Mouse (Mus musculus) gastrocnemius, adult 18-20 months (tissue): ENCODE results near the gene Klk13. TPM values are rescaled to one million over a fixed set of nuclear protein-coding genes. Genes with fewer than 3 reads are reported as not detected.
"Not testable (repeated sequence)": the region's sequence is repeated elsewhere in the genome, so short reads cannot be mapped to it uniquely, and the experiment has no call there.

ENCODE experiments used
- DNase-seq: peaks from one replicate; pipeline ENCODE4 v3.0.0; 2021; ENCODE audit warnings: low spot score
- long read RNA-seq, 2 experiments: library from polyadenylated mRNA; stranded (forward); transcript quantifications; one replicate each; pipeline ENCODE4 v2.0.0; 2021
- total RNA-seq, 2 experiments: library from RNA; stranded (reverse); gene quantifications; 2 replicates each; pipeline ENCODE4 v1.2.3; 2021

The Klk13 gene
- total RNA-seq, result under 1 TPM in 1 of 2 experiments, not detected in 1; 0.33 TPM
- long read RNA-seq, experiment 1, result 0 reads
- long read RNA-seq, experiment 2, result 0 reads

DNA sequence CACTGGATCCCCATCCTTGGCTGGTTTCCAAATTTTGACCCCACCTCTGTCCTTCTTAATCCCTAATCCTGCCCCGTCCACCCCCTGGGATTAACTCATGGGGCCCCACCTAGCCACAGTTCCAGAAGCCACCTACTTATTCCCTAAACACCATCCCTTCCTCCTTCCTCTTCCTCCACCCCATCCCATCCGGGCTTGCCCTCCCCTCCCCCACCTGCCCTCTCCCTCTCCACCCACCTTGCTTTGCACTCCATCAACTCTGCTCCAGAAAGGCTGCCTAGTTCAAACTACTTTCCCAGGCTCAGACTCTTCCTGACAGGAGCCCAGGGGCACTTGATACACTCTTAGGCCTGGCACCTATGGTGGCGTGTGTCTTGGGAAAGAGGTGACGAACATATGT, at the start of gene Klk13:
Gene Klk13, plus strand, starts transcription at position 301 of the 400 bp plus-strand sequence.
- no peak for DNase-seq

- no peak for DNase-seq
These were observed 49.6 kb upstream of the Klk13 start for GRCm38 (mm10) chr7:43662804-43663203.

- not testable (repeated sequence) for DNase-seq
These were observed 45.1 kb upstream of the Klk13 start for GRCm38 (mm10) chr7:43667221-43667620.

DNA sequence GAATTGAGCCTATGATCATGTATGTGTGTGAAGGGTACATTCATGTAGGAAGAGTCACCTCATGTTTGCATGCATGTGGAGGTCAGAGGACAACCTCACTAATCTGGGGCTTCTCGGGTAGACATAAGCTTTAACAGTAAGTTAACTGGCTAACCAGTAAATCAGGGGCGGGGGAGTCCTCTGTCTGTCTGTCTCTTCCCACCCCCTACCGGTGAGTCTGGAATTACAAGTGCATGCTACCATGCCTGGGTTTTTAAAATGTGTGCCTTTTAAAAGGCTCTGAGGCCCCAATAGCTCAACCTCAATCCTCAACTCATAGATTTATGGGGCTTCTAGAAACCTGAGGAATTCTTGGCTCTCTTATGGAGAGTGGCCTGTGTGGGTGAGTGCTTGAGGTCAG, 43.8 kb upstream of the Klk13 start:
- no peak for DNase-seq

GRCm38 (mm10) chr7:43671064-43671808, 41.1 kb upstream of the Klk13 start:
- no peak for DNase-seq

DNA sequence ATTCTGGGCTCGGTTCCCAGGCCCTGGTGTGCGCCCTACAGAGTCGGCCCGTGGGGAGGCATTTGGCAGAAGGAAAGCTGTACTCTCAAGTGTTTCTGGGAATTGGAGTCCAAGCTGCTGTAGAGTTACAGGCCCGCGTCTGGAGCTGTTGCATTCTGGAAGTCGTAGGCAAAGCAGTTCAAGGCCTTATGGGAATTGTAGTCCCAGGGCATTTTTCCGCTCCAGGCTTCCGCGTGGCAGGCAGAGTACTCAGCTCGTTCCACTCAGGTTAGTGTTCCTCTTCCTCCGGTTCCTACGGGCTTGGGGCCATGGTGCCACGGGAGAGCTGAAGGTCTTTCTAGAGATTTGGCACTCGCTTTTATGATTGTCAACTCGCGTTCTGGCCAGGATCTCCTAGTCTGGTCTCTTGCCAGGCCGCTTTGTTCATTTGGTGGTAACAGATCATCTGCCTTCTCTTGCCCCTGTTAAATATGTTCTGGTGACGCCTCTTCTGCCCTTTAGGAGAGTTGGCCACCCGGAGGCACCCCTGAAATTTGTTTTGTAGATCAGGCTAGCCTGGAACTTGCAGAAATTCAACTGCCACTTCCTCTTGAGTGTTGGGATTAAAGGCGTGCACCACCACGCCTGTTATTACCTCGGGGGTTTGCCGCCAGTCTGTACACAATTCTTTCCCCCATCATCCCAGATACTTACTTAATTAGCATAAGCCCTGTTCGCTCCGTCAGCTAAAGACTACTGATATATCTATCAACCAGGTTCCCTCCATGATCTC, 40.4 kb upstream of the Klk13 start, which contains the start of gene Ctu1:
Gene Ctu1, plus strand, starts transcription at position 208 of the 772 bp plus-strand sequence.
- peak; percentile 96 for DNase-seq

GRCm38 (mm10) chr7:43672581-43673260, 39.6 kb upstream of the Klk13 start:
- DNase-seq, result no peak

GRCm38 (mm10) chr7:43675091-43675490, 37.3 kb upstream of the Klk13 start:
- DNase-seq, result no peak

- peak; percentile 25 for DNase-seq
These were observed 33.9 kb upstream of the Klk13 start for GRCm38 (mm10) chr7:43678517-43678916.

- DNase-seq, result peak; percentile 34
These were observed 31.4 kb upstream of the Klk13 start for GRCm38 (mm10) chr7:43680960-43681359.

DNA sequence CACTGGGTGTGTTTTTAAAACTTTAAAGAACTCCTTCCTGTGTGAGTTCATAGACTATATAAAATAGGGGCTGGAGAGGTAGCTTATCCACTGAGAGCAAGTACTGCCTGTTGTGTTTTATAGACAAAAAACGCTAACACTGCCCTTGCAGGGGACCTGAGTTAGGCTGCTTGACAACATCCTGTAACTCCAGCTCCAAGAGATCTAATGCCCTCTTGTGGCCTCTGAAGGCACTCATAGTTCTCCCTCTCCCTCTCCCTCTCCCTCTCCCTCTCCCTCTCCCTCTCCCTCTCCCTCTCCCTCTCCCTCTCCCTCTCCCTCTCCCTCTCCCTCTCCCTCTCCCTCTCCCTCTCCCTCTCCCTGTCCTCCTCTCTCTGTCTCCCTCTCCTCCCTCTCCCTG, 29.9 kb upstream of the Klk13 start:
- DNase-seq, result not testable (repeated sequence)

- no peak for DNase-seq
These were observed 27.3 kb upstream of the Klk13 start for GRCm38 (mm10) chr7:43685088-43685487.

DNA sequence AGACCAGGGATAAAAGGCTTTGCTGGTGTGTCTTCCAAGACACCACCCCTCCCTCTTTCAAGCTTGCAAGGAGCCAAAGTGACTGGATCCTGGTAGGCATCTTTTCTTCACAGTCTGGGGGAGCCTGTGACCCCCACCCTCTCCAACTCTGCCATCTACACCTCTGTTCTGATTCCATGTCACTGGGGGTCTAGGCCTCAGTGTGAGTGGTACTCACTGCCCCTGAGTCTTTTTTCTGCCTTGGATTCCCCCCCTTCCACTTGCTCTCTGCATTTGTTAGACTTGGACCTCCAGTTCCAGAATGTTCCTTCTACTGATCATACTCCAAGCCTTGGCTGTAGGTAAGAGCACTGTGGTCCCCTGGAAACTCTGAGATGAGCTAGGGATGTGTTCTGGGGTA, 22.2 kb upstream of the Klk13 start, which contains the start of gene Klk14:
Gene Klk14, plus strand, starts transcription at position 301 of the 400 bp plus-strand sequence.
- no peak for DNase-seq

DNA sequence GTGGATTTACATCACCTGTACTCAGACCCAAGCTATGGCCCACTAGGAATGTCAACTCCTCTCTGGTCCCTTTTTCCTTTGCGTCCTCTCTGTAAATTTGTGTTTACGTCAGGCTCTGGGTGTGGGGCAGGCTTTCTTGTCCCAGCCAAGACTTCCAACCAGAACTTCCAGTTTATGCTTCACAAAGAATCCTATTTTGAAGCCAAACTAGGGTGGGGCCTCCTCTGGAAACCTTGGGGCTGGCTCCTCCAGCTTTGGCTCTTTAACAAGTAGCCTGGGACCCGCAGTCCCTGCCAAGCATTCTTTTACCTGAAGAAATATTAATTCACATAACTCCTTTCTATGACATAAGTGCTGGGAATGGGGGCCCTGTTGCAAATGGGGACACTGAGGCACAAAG, 2.3 kb upstream of the Klk13 start:
- no peak for DNase-seq

GRCm38 (mm10) chr7:43712917-43713316, 550 bp downstream of the Klk13 start:
- DNase-seq, result no peak

DNA sequence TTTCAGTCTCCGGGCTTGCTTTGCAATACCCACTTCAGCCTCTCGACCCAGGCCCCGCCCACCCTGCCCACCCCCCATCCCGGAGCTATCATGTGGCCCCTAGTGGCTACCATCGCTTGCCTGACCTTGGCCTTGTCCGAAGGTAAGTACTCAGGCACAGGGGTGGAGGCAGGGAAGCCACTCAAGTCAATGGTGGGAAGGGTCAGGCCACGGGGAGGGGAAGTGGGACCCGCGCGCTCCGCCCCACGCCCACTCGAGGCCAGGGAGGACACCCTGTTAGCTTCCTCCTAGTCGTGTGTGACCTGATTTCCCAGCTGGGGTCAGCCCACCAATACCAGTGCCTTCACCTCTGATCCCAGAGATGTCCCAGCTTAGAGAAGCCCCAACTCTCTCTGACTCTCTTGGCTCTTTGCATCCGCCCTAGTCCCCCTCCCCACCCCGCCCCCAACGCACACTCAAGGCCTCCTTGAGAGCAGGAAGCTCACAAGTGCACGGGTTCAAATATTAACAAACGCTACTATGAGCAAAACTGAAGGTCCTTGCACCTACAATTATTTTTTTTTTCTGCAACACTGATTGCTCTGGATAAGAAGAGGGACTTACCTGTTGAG, 1.5 kb downstream of the Klk13 start:
- DNase-seq, result no peak

GRCm38 (mm10) chr7:43747788-43748187, 35.4 kb downstream of the Klk13 start:
- DNase-seq, result peak; percentile 10

- no peak for DNase-seq
These were observed 40.4 kb downstream of the Klk13 start for GRCm38 (mm10) chr7:43752806-43753205.

DNA sequence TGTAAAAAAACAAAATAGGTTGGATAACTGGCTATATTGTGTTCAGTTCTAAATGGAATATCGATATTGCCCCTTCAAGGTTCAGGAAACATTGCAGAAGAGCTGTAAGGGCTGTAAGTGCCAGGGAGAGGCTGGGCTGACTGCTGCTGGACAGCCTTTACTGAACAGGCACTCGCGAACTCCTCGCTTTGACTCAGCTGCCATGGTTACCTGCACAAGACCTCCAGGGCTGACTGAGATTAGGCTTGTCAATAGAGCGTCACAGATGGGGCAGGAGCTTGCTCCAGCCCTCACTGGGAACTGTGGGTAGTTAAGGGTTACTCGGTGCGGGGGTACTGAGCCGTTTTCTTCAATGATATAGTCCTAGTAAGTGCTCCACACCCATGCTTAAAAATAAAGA, 54.1 kb downstream of the Klk13 start:
- no peak for DNase-seq

DNA sequence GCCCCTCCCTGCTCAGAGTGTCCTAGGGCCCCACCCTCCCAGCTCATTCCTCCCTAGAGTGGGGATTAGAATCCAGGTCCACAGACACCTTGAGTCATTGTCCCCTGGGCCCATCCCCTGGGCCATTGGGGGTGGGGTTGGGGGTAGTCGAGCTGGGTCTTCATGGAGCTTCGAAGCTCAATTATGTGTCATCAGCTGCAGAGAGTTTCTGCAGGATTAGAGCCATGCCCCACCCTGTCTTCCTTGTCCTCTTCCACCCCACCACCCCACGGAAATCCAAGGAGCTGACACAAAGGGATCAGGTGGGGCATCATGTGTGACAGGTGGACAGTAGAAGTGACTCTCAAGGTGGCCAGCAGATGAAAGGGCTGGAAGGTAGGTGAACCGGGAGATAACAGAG, 56.2 kb downstream of the Klk13 start, which contains the start of gene Klk12:
Gene Klk12, plus strand, starts transcription at position 301 of the 400 bp plus-strand sequence.
- no peak for DNase-seq

DNA sequence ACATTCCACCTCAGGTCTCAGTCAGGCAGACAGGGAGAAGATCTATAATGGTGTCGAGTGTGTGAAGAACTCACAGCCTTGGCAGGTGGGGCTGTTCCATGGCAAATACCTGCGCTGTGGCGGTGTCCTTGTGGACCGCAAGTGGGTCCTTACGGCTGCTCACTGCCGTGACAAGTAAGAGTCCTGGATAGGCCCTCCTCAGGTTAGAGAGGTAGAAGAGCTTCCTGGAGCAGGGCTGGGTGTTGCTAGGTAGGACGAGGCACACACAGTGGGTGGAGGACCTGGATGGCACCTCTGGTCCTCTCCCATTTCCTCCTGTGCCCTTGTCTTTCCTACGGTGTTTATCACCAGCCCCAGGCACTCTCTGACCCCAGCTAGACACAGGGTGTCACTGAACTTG, 57.3 kb downstream of the Klk13 start:
- DNase-seq, result no peak
